Comparison of ENCODE assay signal across 9 mouse cellular contexts in genomic region chr12:77019708-77020511, GRCm38 (mm10). TPM values are rescaled to one million over a fixed set of nuclear protein-coding genes. Genes with fewer than 3 reads are reported as not detected.
DNase-seq lines count a peak whose midpoint lies in the region; ATAC-seq and TF ChIP-seq lines count a peak whose summit lies in the region.
"Had no signal": no experiment of that assay in that cellular context is flagged by ENCODE, and none has a peak within 500 bp of the region (broad histone marks: within the 10 kb centered on the region; RNA-seq: fewer than 3 reads in every experiment).

No protein-coding gene starts in this region.

- no peaks in the 10 kb centered on the region for H3K9me3 ChIP-seq in hindbrain, embryonic 16.5 days (ENCODE audit: control insufficient read depth, low read length)
- H3K9me3 ChIP-seq in hindbrain, embryonic 10.5 days: no peaks in the 10 kb centered on the region

- WGBS in hindbrain, embryonic 16.5 days: 65% methylated on average over 14 of the region's 14 CpGs
- 64% methylated on average over 14 of the region's 14 CpGs for WGBS in hindbrain, embryonic 10.5 days

- no peak overlapping the region for H3K4me2 ChIP-seq in hindbrain, embryonic 16.5 days (ENCODE audit: low read length)

- H3K27ac ChIP-seq in hindbrain, embryonic 16.5 days (ENCODE audit: low read depth, low read length): no peak overlapping the region
- H3K27ac ChIP-seq in hindbrain, embryonic 10.5 days: no peak overlapping the region
- H3K27ac ChIP-seq: kidney, postnatal 0 days had no signal

- no peak for DNase-seq in hindbrain, embryonic 10.5 days (ENCODE audit: low spot score)
- DNase-seq in cerebellum, adult 11 months: peak; percentile 71
- peak; percentile 75 for DNase-seq in gastrocnemius, adult 18-20 months (ENCODE audit: low spot score)
- peak; percentile 28 to 68 for DNase-seq in layer of hippocampus, postnatal 14 days (ENCODE audit: low spot score in 2 of 2)
- peak; percentile 52 to 70 for DNase-seq in right cerebral cortex, adult 2 months (ENCODE audit: low spot score in 2 of 2)
- DNase-seq in embryo, embryonic 10 days (ENCODE audit: low spot score): no peak

- H3K4me1 ChIP-seq in hindbrain, embryonic 16.5 days (ENCODE audit: control insufficient read depth, insufficient read depth, low read depth, low read length): peaks cover 11% of the 10 kb centered on the region
- peaks cover 24% of the 10 kb centered on the region for H3K4me1 ChIP-seq in hindbrain, embryonic 10.5 days (replicated peaks)

- H3K9ac ChIP-seq in hindbrain, embryonic 16.5 days (ENCODE audit: low read depth, low read length): no peak overlapping the region

- no peak overlapping the region for H3K4me3 ChIP-seq in hindbrain, embryonic 16.5 days (ENCODE audit: low read length)
- H3K4me3 ChIP-seq in hindbrain, embryonic 10.5 days: no peak overlapping the region
- no peak overlapping the region for H3K4me3 ChIP-seq in C2C12 (ENCODE audit: insufficient read depth, poor library complexity, severe bottlenecking)

- H3K36me3 ChIP-seq in hindbrain, embryonic 16.5 days (ENCODE audit: control insufficient read depth, insufficient read depth, low read length): no peaks in the 10 kb centered on the region
- no peaks in the 10 kb centered on the region for H3K36me3 ChIP-seq in hindbrain, embryonic 10.5 days
- H3K36me3 ChIP-seq in C2C12 (ENCODE audit: control insufficient read depth, insufficient read depth): no peaks in the 10 kb centered on the region

- ATAC-seq in hindbrain, embryonic 16.5 days: peak; percentile 87

- no peaks in the 10 kb centered on the region for H3K79me2 ChIP-seq in C2C12 (ENCODE audit: control insufficient read depth, insufficient read depth)

- peak; percentile 14 for TF ChIP-seq CTCF in C2C12 (IDR thresholded peaks at IDR 0.05; ENCODE audit: control insufficient read depth, insufficient read depth, insufficient read length)

- no peak overlapping the region for H3ac ChIP-seq in C2C12 (ENCODE audit: control insufficient read depth, insufficient read length, low read depth)

- no peaks in the 10 kb centered on the region for H3K79me3 ChIP-seq in C2C12 (ENCODE audit: low read depth)

- H3K27me3 ChIP-seq in hindbrain, embryonic 16.5 days (replicated peaks; ENCODE audit: control insufficient read depth, insufficient read depth, low read length): no peaks in the 10 kb centered on the region
- H3K27me3 ChIP-seq in hindbrain, embryonic 10.5 days (ENCODE audit: insufficient read depth, poor library complexity, severe bottlenecking): peaks cover 34% of the 10 kb centered on the region; the same call in 1 of the 2 replicates
- H3K27me3 ChIP-seq in C2C12 (ENCODE audit: control insufficient read depth, insufficient read depth, insufficient read length): no peaks in the 10 kb centered on the region

TF ChIP-seq in C2C12, 6 proteins besides CTCF, POLR2A, EP300 and RAD21:
- TF ChIP-seq MYOG (IDR thresholded peaks at IDR 0.05; ENCODE audit: control insufficient read depth, extremely low read depth, insufficient read length) (no peak), FOSL1 (IDR thresholded peaks at IDR 0.05; ENCODE audit: insufficient read depth, low read length, poor library complexity, severe bottlenecking) (no peak), CEBPB (IDR thresholded peaks at IDR 0.05; ENCODE audit: low read depth) (no peak), MYOD1 (IDR thresholded peaks at IDR 0.05; ENCODE audit: control insufficient read depth, insufficient read length, low read depth) (peak; percentile 72), USF1 (IDR thresholded peaks at IDR 0.05; ENCODE audit: low read depth) (no peak), MAX (IDR thresholded peaks at IDR 0.05) (peak; percentile 73)
TF ChIP-seq in C2C12: peak in this region for 2.

RNA-seq across cellular contexts. Expression of gene Max, which starts 57.9 kb away (rescaled TPM):
- polyA plus RNA-seq in hindbrain, embryonic 16.5 days (2015; fragmentation: Nextera tagmentation; extraction: Ambion mirVana): 16.4 and 17.0 TPM in 2 replicates
- polyA plus RNA-seq in hindbrain, embryonic 10.5 days (2016; fragmentation: Nextera tagmentation; extraction: Ambion mirVana): 11.4 and 17.1 TPM in 2 replicates
- polyA plus RNA-seq in C2C12 (2012; fragmentation: generic; extraction: Trizol): 52.9 TPM
- total RNA-seq in gastrocnemius, adult 18-20 months (2021): 10 to 100 TPM; 30.1 to 36.7 TPM
- 10 to 100 TPM; 67.4 to 75.9 TPM for total RNA-seq in layer of hippocampus, postnatal 14 days (2021)

Comparison
In these comparisons a context has a peak if more than half of its experiments do, and no peak if none do; other contexts are left out.
1. DNase-seq: peak in cerebellum, adult 11 months (single experiment), gastrocnemius, adult 18-20 months (single experiment), layer of hippocampus, postnatal 14 days (2 of 2) and right cerebral cortex, adult 2 months (2 of 2); none in hindbrain, embryonic 10.5 days (single experiment) and embryo, embryonic 10 days (single experiment).